Mouse (Mus musculus) heart, embryonic 15.5 days (tissue): Measurements from ENCODE around the gene Rhox4a. TPM values are rescaled to one million over a fixed set of nuclear protein-coding genes. Genes with fewer than 3 reads are reported as not detected.
"Not testable (repeated sequence)": the region's sequence is repeated elsewhere in the genome, so short reads cannot be mapped to it uniquely, and the experiment has no call there.

Experiments used
- ATAC-seq: fragments of 200-750 bp; cut with Nextera tagmentation; replicated peaks from 2 replicates; pipeline ENCODE4 v1.8.0; 2017; ENCODE audit warnings: low read depth, moderate TSS enrichment; ENCODE audit not compliant: insufficient number of reproducible peaks, insufficient read depth, low FRiP score
- H3K27ac ChIP-seq: fragments of 300-500 bp; sonication (generic); 2 replicates; pipeline ENCODE4 v1.5.1; 2015; ENCODE audit warnings: mild to moderate bottlenecking, inconsistent platforms
- H3K27me3 ChIP-seq: fragments of 300-500 bp; sonication (generic); 2 replicates; pipeline ENCODE4 v1.6.1; 2015; ENCODE audit warnings: inconsistent platforms
- H3K36me3 ChIP-seq: fragments of 300-500 bp; sonication (generic); 2 replicates; pipeline ENCODE4 v1.6.1; 2015; ENCODE audit warnings: mild to moderate bottlenecking, inconsistent platforms
- H3K4me1 ChIP-seq: fragments of 300-500 bp; sonication (generic); replicated peaks from 2 replicates; pipeline ENCODE4 v1.6.1; 2015; ENCODE audit warnings: inconsistent platforms
- H3K4me2 ChIP-seq: fragments of 300-500 bp; sonication (generic); 2 replicates; pipeline ENCODE4 v1.6.1; 2015; ENCODE audit warnings: inconsistent platforms, mild to moderate bottlenecking, moderate library complexity
- H3K4me3 ChIP-seq: fragments of 300-500 bp; sonication (generic); 2 replicates; pipeline ENCODE4 v1.5.1; 2015; ENCODE audit warnings: mild to moderate bottlenecking, inconsistent platforms
- H3K9ac ChIP-seq: fragments of 300-500 bp; sonication (generic); 2 replicates; pipeline ENCODE4 v1.6.1; 2015; ENCODE audit warnings: mild to moderate bottlenecking, inconsistent platforms
- H3K9me3 ChIP-seq: fragments of 300-500 bp; sonication (generic); replicated peaks from 2 replicates; pipeline ENCODE4 v1.6.1; 2016; ENCODE audit warnings: inconsistent platforms
- WGBS: fragments of 180-500 bp; shearing (Covaris S2); methylation state at CpG from one replicate; pipeline ENCODE4 v1.1.7; 2015; ENCODE audit warnings: mixed read lengths; 5-methylcytosine and 5-hydroxymethylcytosine counted together
- polyA plus RNA-seq: library from polyadenylated mRNA; unstranded; fragments of >200 nt; fragmentation: Nextera tagmentation; extraction: Ambion mirVana; gene quantifications from 2 replicates; pipeline ENCODE4 v1.2.1, GENCODE M21; 2015

Rhox4a gene
- polyA plus RNA-seq: not detected in 2 replicates

DNA sequence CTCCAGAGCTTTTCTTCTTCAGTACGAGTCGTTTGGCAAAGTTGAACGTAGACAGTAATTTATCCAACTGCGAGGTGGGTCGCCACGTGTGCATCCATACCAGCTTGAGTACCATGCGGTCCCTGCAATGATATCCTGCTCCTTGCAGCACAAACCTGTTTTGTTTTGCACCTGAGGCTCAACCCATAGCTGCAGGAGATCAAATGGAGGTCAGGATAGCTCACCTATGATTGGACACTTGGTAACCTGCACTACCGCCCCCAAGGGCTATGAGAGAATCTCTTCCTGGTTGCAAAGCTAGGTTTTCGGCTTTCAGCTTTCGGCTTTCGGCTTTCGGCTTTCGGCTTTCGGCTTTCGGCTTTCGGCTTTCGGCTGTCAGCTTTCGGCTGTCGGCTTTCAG lies at the start of gene Rhox4a:
TSS of gene Rhox4a (plus strand) at position 301 of the 400 bp plus-strand sequence.
- H3K4me1 ChIP-seq, H3K4me3 ChIP-seq, H3K27ac ChIP-seq, H3K36me3 ChIP-seq, H3K9ac ChIP-seq, H3K4me2 ChIP-seq, H3K9me3 ChIP-seq, ATAC-seq, H3K27me3 ChIP-seq: not testable (repeated sequence)
- WGBS: 90% methylated on average over 9 of the region's 19 CpGs

DNA sequence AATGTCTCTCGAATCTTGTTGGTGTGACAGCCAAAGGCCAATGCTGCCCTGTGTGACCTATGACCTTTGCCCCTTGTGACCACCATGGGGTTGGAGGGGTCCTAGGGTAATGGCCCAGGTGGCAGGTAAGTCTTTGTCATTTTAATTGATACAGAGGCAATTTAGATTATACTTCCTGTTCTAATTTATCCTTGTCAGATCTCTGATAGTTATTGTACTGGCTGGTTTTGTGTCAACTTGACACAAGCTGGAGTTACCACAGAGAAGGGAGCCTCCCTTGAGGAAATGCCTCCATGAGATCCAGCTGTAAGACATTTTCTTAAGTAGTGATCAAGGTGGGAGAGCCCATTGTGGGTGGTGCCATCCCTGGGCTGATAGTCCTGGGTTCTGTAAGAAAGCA lies 43.0 kb upstream of the Rhox4a start, which contains the start of gene Rhox1:
TSS of gene Rhox1 (minus strand) at position 101 of the 400 bp plus-strand sequence.
- 61% methylated on average over 1 of the region's 1 CpGs for WGBS
- H3K4me3 ChIP-seq, H3K27me3 ChIP-seq, H3K4me1 ChIP-seq, H3K36me3 ChIP-seq, ATAC-seq, H3K27ac ChIP-seq, H3K9ac ChIP-seq, H3K9me3 ChIP-seq, H3K4me2 ChIP-seq: not testable (repeated sequence)

DNA sequence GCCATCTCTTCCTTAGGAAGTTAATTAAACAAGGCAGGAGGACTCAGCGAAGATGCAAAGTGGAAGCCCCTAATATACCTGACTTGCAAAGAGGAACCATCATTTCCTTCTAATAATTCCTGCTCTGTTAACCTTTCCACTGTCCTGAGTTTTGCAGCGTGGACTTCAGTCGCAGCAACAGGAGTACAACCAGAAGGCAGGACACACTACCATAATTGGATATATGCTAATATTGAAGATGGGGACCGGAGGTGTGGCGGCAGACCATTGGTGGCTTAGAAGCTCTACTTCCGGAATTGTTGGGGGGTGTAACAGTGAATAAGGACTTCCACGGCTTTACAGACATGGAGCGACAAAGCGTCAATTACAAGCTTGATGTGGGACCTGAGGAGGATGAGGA lies 20.5 kb upstream of the Rhox4a start, which contains the start of gene Rhox2a:
TSS of gene Rhox2a (plus strand) at position 301 of the 400 bp plus-strand sequence.
- not testable (repeated sequence) for H3K9ac ChIP-seq, H3K4me3 ChIP-seq, H3K27ac ChIP-seq, H3K36me3 ChIP-seq, H3K27me3 ChIP-seq, ATAC-seq, H3K4me1 ChIP-seq, H3K4me2 ChIP-seq, H3K9me3 ChIP-seq
- WGBS: 73% methylated on average over 2 of the region's 9 CpGs

DNA sequence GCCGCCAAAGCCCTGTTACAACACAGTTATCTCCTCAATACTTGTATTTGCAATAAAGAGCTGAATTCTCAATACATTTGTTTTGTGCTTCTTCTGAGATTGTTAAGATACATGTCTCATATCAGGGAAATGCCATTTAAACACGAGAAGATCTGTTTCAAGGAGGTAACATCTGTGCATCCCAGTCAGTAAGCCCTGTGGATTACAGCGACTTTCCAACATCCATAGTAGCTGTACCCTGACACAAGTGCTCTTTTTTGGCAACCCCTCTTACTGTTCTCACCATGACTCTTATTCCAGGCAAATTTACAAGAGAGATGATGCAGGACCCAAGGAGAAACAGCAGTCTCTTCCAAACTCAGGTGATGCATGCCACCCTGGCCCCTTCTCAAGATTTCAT lies 15.5 kb upstream of the Rhox4a start, which contains the start of gene Rhox3a:
TSS of gene Rhox3a (plus strand) at position 301 of the 400 bp plus-strand sequence.
- 80% methylated on average over 1 of the region's 3 CpGs for WGBS
- H3K36me3 ChIP-seq, H3K4me1 ChIP-seq, H3K4me3 ChIP-seq, H3K4me2 ChIP-seq, H3K9ac ChIP-seq, ATAC-seq, H3K9me3 ChIP-seq, H3K27ac ChIP-seq, H3K27me3 ChIP-seq: not testable (repeated sequence)

Other genes with a start within 250 kb of the Rhox4a start
- 0.10 and 0.20 TPM in 2 replicates for gene Sowahd, start 216.5 kb upstream of the Rhox4a start, polyA plus RNA-seq
- 272 and 406 TPM in 2 replicates for gene Rpl39, start 179.9 kb upstream of the Rhox4a start, polyA plus RNA-seq
- 13.9 and 14.1 TPM in 2 replicates for gene Upf3b, start 155.0 kb upstream of the Rhox4a start, polyA plus RNA-seq
- 10.8 and 11.3 TPM in 2 replicates for gene Nkap, start 138.5 kb upstream of the Rhox4a start, polyA plus RNA-seq
- 0.09 TPM in 1 of 2 replicates, not detected in the other for gene Akap14, start 96.5 kb upstream of the Rhox4a start, polyA plus RNA-seq
- 695 and 864 TPM in 2 replicates for gene Ndufa1, start 74.2 kb upstream of the Rhox4a start, polyA plus RNA-seq
- 5.4 and 6.0 TPM in 2 replicates for gene Rnf113a1, start 74.1 kb upstream of the Rhox4a start, polyA plus RNA-seq
- gene Gm9, start 54.3 kb upstream of the Rhox4a start, polyA plus RNA-seq: not detected in 2 replicates
- not detected in 2 replicates for gene Rhox1, start 43.1 kb upstream of the Rhox4a start, polyA plus RNA-seq
- not detected in 2 replicates for gene Rhox2a, start 20.4 kb upstream of the Rhox4a start, polyA plus RNA-seq
- gene Rhox3a, start 15.4 kb upstream of the Rhox4a start, polyA plus RNA-seq: not detected in 2 replicates
- not detected in 2 replicates for gene Rhox3a2, start 114.7 kb downstream of the Rhox4a start, polyA plus RNA-seq
- 0.66 and 2.8 TPM in 2 replicates for gene Rhox4a2, start 125.5 kb downstream of the Rhox4a start, polyA plus RNA-seq
- gene Rhox2b, start 146.7 kb downstream of the Rhox4a start, polyA plus RNA-seq: not detected in 2 replicates
- 1.9 TPM in 1 of 2 replicates, not detected in the other for gene Rhox4b, start 167.2 kb downstream of the Rhox4a start, polyA plus RNA-seq
- gene Rhox2c, start 188.3 kb downstream of the Rhox4a start, polyA plus RNA-seq: not detected in 2 replicates
- not detected in 2 replicates for gene Rhox3c, start 193.2 kb downstream of the Rhox4a start, polyA plus RNA-seq
- gene Rhox4c, start 215.0 kb downstream of the Rhox4a start, polyA plus RNA-seq: not detected in 2 replicates
- not detected in 2 replicates for gene Rhox2d, start 228.1 kb downstream of the Rhox4a start, polyA plus RNA-seq
- not detected in 2 replicates for gene Rhox4d, start 249.0 kb downstream of the Rhox4a start, polyA plus RNA-seq